Mouse (Mus musculus): ENCODE results near the gene Tmprss9.
A peak's percentile ranks its signal among the peaks of the same experiment; 100 is the strongest.

The Tmprss9 gene

GRCm38 (mm10) chr10:80937646-80938045 lies 66.0 kb downstream of the Tmprss9 start:
- DNase-seq (ENCODE audit: low read depth): no peak

- peak; percentile 42 for DNase-seq (ENCODE audit: low read depth)
Measured at GRCm38 (mm10) chr10:80938831-80939550, 67.3 kb downstream of the Tmprss9 start.

GRCm38 (mm10) chr10:80939671-80940070 lies 68.0 kb downstream of the Tmprss9 start:
- DNase-seq (ENCODE audit: low read depth): peak; percentile 89

- no peak for DNase-seq (ENCODE audit: low read depth)
Measured at GRCm38 (mm10) chr10:80940320-80940987, 68.8 kb downstream of the Tmprss9 start.

GRCm38 (mm10) chr10:80940988-80941347 lies 69.3 kb downstream of the Tmprss9 start:
- no peak for DNase-seq (ENCODE audit: low read depth)

GRCm38 (mm10) chr10:80942919-80943318 lies 71.3 kb downstream of the Tmprss9 start:
- no peak for DNase-seq (ENCODE audit: low read depth)

- no peak for DNase-seq (ENCODE audit: low read depth)
Measured at GRCm38 (mm10) chr10:80943701-80944100, 72.1 kb downstream of the Tmprss9 start.

GRCm38 (mm10) chr10:80944231-80944630 lies 72.6 kb downstream of the Tmprss9 start:
- no peak for DNase-seq (ENCODE audit: low read depth)

GRCm38 (mm10) chr10:80946684-80947437 lies 75.2 kb downstream of the Tmprss9 start:
- DNase-seq (ENCODE audit: low read depth): no peak

- DNase-seq (ENCODE audit: low read depth): no peak
Measured at GRCm38 (mm10) chr10:80947802-80948201, 76.2 kb downstream of the Tmprss9 start.

- no peak for DNase-seq (ENCODE audit: low read depth)
Measured at GRCm38 (mm10) chr10:80948570-80948969, 76.9 kb downstream of the Tmprss9 start.

GRCm38 (mm10) chr10:80949081-80949480 lies 77.4 kb downstream of the Tmprss9 start:
- DNase-seq (ENCODE audit: low read depth): no peak
